Mouse (Mus musculus) lung, postnatal 4 days (tissue): Measurements from ENCODE around the gene Gm3286.
"Not testable (repeated sequence)": the region's sequence is repeated elsewhere in the genome, so short reads cannot be mapped to it uniquely, and the experiment has no call there.

Experiments used
- DNase-seq, 2 experiments: peaks; one replicate each; pipeline ENCODE4 v3.0.0; 2021

Gene Gm3286

DNA sequence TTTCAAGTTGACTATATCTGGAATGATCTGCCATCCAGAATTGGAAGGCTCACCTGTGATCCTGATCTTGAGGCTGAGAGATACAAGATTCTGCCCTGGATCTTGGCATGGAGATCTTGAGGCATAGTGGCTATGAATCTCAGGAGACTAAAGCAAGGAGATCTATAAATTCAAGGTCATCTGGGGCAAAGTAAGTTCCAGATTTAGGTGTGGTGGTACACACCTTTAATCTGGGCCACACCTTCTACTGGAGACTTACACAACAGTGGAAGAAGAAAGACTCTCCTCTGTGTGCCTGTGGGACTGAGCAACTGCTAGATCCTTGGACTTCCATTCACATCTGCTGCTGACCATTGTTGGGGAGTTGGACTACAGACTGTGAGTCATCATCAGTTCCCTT is at the start of gene Gm3286:
Gm3286 (plus strand) TSS at position 301 of the 400 bp plus-strand sequence.
- not testable (repeated sequence) for DNase-seq
